Mouse (Mus musculus) heart, embryonic 16.5 days (tissue): ENCODE results near the gene Fchsd2. TPM values are rescaled to one million over a fixed set of nuclear protein-coding genes. Genes with fewer than 3 reads are reported as not detected.

Experiments
- ATAC-seq: fragments of 200-750 bp; cut with Nextera tagmentation; replicated peaks from 2 replicates; pipeline ENCODE4 v1.8.0; 2017; ENCODE audit warnings: moderate number of reproducible peaks; ENCODE audit not compliant: insufficient read depth, low FRiP score; ENCODE audit errors: extremely low read depth
- H3K27ac ChIP-seq: fragments of 300-500 bp; sonication (generic); 2 replicates; pipeline ENCODE4 v1.5.1; 2014; ENCODE audit warnings: mild to moderate bottlenecking, low read length, control low read depth, moderate library complexity
- H3K27me3 ChIP-seq: fragments of 300-500 bp; sonication (generic); 2 replicates; pipeline ENCODE4 v1.6.1; 2014; ENCODE audit warnings: low read length, mixed read lengths; ENCODE audit not compliant: control insufficient read depth, insufficient read depth
- H3K36me3 ChIP-seq: fragments of 300-500 bp; sonication (generic); 2 replicates; pipeline ENCODE4 v1.6.1; 2014; ENCODE audit not compliant: control insufficient read depth, insufficient read depth
- H3K4me1 ChIP-seq: fragments of 300-500 bp; sonication (generic); 2 replicates; pipeline ENCODE4 v1.6.1; 2014; ENCODE audit warnings: low read length, mixed read lengths; ENCODE audit not compliant: control insufficient read depth, insufficient read depth
- H3K4me2 ChIP-seq: fragments of 300-500 bp; sonication (generic); 2 replicates; pipeline ENCODE4 v1.6.1; 2014; ENCODE audit warnings: low read depth, mild to moderate bottlenecking, control low read depth, low read length
- H3K4me3 ChIP-seq: fragments of 300-500 bp; sonication (generic); 2 replicates; pipeline ENCODE4 v1.5.1; 2014; ENCODE audit warnings: mild to moderate bottlenecking, control low read depth, low read length
- H3K9ac ChIP-seq: fragments of 300-500 bp; sonication (generic); 2 replicates; pipeline ENCODE4 v1.6.1; 2014; ENCODE audit warnings: low read length, control low read depth
- H3K9me3 ChIP-seq: fragments of 300-500 bp; sonication (generic); replicated peaks from 2 replicates; pipeline ENCODE4 v1.6.1; 2016; ENCODE audit warnings: low read length; ENCODE audit not compliant: control insufficient read depth
- WGBS: fragments of 180-500 bp; shearing (Covaris S2); extraction: QIAGEN DNeasy Blood & Tissue Kit; methylation state at CpG from one replicate; pipeline ENCODE4 v1.1.7; 2014; 5-methylcytosine and 5-hydroxymethylcytosine counted together
- polyA plus RNA-seq: library from polyadenylated mRNA; unstranded; fragments of >200 nt; fragmentation: Nextera tagmentation; extraction: Ambion mirVana; gene quantifications from 2 replicates; pipeline ENCODE4 v1.2.1, GENCODE M21; 2015

Fchsd2 gene
- polyA plus RNA-seq, 1 experiment from 2014 or later = 16.4 TPM

DNA sequence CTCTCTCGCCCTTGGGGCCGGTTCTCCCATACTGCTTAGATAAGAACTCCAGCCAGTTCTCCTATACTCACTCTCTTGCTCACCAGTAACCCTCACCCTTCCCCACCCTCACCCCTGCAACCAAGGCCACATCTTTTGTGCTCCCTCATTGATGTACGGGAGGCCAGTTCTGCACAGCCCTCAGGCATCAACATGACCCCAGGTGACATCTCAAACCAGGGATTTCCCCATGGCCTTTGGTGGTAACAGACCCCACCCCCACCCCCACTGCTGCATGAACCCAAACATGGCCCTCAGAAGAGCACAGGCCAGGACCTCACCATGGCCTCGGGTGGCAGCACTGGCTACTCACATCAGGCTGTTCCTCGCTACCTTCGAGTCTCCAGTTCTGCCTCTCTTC lies 23.4 kb upstream of the Fchsd2 start:
- H3K9ac ChIP-seq = no peak overlapping the region
- ATAC-seq = no peak
- 0 out of 2 replicates have a peak, but pooled peaks cover 7% of the 10 kb centered on the region for H3K4me1 ChIP-seq
- H3K36me3 ChIP-seq = no peaks in the 10 kb centered on the region
- 79% methylated on average over 6 of the region's 6 CpGs for WGBS
- no peak overlapping the region for H3K27ac ChIP-seq
- no peaks in the 10 kb centered on the region for H3K9me3 ChIP-seq
- H3K4me3 ChIP-seq = no peak overlapping the region
- no peaks in the 10 kb centered on the region for H3K27me3 ChIP-seq
- H3K4me2 ChIP-seq = no peak overlapping the region

DNA sequence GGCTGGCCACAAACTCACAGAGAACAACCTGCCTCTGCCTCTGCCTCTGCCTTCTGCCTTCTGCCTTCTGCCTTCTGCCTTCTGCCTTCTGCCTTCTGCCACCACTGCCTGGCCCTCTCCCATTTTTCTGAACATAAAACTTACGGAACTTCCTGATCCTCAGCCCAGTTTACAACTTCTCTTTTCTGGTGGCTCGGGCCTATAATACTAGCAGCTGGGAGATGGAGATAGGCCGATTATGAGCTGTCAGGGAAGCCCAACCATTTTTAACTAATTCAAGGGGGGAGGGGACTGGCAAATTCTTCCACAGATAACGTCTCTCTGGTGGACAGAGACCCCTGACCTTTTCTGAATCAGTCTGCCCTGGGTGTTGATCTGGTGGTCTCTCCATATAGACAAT lies 22.3 kb upstream of the Fchsd2 start:
- no peak overlapping the region for H3K4me3 ChIP-seq
- no peaks in the 10 kb centered on the region for H3K9me3 ChIP-seq
- 31% methylated on average over 4 of the region's 4 CpGs for WGBS
- H3K9ac ChIP-seq = no peak overlapping the region
- no peaks in the 10 kb centered on the region for H3K27me3 ChIP-seq
- H3K36me3 ChIP-seq = no peaks in the 10 kb centered on the region
- peaks cover 13% of the 10 kb centered on the region; the same call in 1 of the 2 replicates for H3K4me1 ChIP-seq
- H3K4me2 ChIP-seq = no peak overlapping the region
- H3K27ac ChIP-seq = no peak overlapping the region
- ATAC-seq = no peak

DNA sequence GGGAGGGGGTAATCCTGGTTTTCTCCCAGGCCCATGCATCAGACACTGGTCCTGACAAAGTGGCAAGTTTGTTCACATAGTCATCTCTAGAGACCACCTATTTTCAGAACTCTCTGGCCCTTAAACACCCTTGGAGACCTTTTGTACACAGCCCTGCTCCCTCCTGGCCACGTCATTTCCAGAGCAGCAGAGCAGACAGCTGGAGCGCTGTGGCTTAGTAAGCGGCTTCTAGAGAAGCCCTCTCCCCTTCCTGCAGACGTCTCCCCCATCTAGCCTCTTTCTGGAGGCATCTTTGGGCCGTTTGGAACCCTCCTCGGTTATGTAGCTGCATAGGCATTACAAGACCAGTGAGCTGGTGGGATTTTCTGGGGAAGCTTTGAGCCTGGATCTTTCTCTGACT lies 21.6 kb upstream of the Fchsd2 start:
- no peak for ATAC-seq
- Histone ChIP-seq H3K4me2 (no peak overlapping the region), H3K27me3 (no peaks in the 10 kb centered on the region), H3K4me3 (no peak overlapping the region), H3K9me3 (no peaks in the 10 kb centered on the region), H3K36me3 (no peaks in the 10 kb centered on the region), H3K27ac (0 out of 2 replicates have a peak overlapping the region, but pooled peaks have one; percentile 9), H3K9ac (no peak overlapping the region), H3K4me1 (peaks cover 13% of the 10 kb centered on the region; the same call in 1 of the 2 replicates)
- WGBS = 44% methylated on average over 6 of the region's 6 CpGs

DNA sequence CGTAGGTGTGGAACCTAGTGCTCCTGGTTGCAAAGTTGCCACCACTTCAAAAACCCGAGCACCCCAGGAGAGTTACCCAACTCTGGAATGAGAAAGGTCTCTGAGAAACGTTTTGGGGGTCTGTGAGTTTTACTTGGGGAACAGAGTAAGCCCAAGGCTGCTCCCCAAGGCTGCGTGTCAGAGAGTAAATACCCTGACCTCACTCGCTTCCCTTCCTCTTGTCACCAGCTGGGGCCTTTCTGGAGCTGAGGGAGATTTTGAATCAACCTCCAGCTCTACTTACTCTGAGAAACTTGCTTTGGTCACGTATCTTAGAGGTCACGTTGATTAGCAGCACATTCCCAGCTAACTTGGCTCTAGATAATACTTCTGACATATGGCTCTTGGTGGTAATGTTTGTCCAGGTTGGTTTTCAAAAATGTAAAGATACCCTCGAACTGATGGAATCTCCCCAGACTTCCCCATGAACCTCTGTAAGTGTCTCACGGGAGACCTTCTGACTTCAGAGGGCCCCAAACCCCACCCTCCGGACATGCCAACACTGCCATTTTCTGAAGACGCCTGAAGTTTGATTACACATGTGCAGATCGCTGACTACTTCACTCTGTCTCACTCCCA lies 20.4 kb upstream of the Fchsd2 start:
- no peak for ATAC-seq
- H3K9me3 ChIP-seq = no peaks in the 10 kb centered on the region
- no peak overlapping the region for H3K4me3 ChIP-seq
- no peaks in the 10 kb centered on the region for H3K36me3 ChIP-seq
- H3K27me3 ChIP-seq = no peaks in the 10 kb centered on the region
- peaks cover 13% of the 10 kb centered on the region; the same call in 1 of the 2 replicates for H3K4me1 ChIP-seq
- no peak overlapping the region for H3K4me2 ChIP-seq
- no peak overlapping the region for H3K9ac ChIP-seq
- 56% methylated on average over 12 of the region's 12 CpGs for WGBS
- H3K27ac ChIP-seq = no peak overlapping the region

DNA sequence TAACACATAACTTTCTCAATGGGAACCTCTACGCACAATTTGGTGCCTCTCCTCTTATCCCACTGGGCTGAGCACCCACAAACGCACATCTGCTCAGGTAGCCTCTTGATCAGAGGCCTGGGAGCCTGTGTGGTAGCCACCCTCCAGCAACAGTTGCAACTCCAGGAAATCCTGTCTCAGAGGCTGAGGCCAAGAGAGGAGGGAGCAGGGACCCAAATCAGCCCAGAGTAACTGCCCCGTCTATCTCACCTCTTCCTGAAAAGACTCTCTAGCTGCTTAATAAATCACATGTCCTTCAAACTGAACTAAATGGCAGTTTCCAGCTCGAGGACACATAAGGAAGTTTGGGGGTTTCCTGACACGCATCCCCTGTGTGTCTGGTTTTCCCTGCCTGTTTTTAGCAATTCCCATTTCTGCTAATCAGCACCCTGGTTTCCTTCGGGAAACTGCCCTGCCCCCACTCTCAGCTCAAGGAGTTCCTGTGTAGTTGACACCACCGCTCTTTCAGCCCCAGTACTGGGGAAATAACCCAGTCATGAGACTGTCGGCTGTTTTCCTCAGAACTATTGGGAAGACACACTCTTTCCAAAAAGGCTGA lies 18.4 kb upstream of the Fchsd2 start:
- no peak overlapping the region for H3K4me3 ChIP-seq
- WGBS = 53% methylated on average over 8 of the region's 8 CpGs
- H3K36me3 ChIP-seq = no peaks in the 10 kb centered on the region
- no peak overlapping the region for H3K4me2 ChIP-seq
- H3K27ac ChIP-seq = peak overlapping the region; percentile 40
- no peaks in the 10 kb centered on the region for H3K27me3 ChIP-seq
- H3K9me3 ChIP-seq = peaks cover 3% of the 10 kb centered on the region
- H3K4me1 ChIP-seq = peaks cover 13% of the 10 kb centered on the region; the same call in 1 of the 2 replicates
- no peak overlapping the region for H3K9ac ChIP-seq
- ATAC-seq = no peak

DNA sequence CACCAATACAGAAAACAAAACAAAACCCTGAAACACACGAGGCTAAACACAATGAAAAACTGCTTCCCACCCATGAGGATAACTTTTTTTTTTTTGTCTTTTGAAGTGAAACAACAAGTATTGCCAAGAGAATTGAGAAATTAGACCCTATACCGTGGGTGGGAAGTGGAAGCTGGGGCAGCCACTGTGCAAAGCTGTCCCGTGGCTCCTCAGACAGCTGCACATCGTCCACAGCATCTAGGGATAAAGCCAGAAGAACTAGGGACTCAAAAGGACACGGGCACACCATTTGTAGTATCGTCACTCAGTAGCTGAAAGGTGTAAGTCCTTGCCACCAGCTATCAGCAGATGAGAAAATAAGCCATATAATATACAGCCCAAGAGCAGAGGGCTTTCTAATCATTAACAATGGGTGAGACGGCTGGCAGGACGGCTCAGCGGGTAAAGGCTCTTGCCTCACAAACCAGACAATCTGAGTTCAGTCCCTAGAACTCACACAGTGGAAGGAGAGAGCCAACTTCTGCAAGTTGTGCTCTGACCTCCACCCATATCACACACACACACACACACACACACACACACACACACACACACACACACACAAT lies 9.0 kb upstream of the Fchsd2 start:
- Histone ChIP-seq H3K4me1 (peaks cover 14% of the 10 kb centered on the region), H3K4me2 (no peak overlapping the region), H3K27me3 (no peaks in the 10 kb centered on the region), H3K9ac (no peak overlapping the region), H3K27ac (no peak overlapping the region), H3K36me3 (no peaks in the 10 kb centered on the region), H3K4me3 (no peak overlapping the region), H3K9me3 (peaks cover 3% of the 10 kb centered on the region)
- 63% methylated on average over 9 of the region's 9 CpGs for WGBS
- no peak for ATAC-seq

DNA sequence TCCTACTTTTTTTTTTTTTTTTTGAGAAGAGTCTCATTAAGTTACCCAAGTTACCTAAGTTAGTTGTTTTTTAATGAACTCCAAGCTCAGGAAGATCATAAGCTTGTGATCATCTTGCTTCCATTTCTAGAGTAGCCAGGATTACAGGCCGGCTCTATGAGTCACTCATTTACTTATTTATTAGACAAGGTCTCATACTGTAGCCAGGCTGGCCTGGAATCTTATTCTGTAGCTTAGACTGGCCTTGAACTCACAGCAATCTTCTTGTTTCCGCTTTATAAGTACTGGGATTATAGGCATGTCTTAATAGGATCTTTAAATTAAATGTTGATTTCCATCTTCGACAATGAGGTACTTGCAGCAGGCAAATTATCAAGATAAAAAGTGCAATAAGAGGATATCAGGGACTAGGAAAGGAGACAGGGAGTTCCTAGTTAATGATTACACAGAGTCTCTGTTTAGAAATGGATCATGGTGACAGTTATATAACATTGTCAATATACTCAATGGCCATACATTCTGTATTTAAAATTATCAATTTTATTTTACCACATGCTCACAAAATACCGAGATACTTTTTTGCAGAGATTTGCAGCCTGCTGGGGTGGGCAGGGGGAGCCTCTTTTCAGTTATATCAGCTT lies 7.7 kb upstream of the Fchsd2 start:
- no peak overlapping the region for H3K27ac ChIP-seq
- no peak for ATAC-seq
- H3K9ac ChIP-seq = no peak overlapping the region
- H3K4me1 ChIP-seq = peaks cover 24% of the 10 kb centered on the region
- H3K27me3 ChIP-seq = no peaks in the 10 kb centered on the region
- H3K4me3 ChIP-seq = no peak overlapping the region
- no peaks in the 10 kb centered on the region for H3K9me3 ChIP-seq
- H3K36me3 ChIP-seq = no peaks in the 10 kb centered on the region
- WGBS = 79% methylated on average over 4 of the region's 4 CpGs
- no peak overlapping the region for H3K4me2 ChIP-seq

DNA sequence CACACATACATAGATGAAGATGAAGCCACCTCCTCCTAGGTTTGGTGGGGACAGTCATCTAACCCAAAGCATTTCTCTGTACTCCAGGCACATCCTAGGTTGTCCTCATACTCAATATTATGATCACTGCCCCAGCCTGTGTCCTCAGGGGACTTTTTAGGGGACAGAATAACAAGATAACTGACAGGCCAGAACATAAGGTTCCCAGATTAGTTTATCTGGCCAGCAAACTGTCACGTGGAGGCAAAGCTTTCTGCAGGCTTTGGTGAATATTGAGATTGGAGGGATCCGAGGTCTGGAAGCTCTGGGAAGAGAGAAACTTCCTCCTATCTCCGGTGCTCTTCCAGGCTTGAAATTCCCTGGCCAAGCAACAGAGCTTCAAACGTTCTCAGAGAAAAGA lies 6.9 kb upstream of the Fchsd2 start:
- no peaks in the 10 kb centered on the region for H3K36me3 ChIP-seq
- no peaks in the 10 kb centered on the region for H3K9me3 ChIP-seq
- H3K27me3 ChIP-seq = no peaks in the 10 kb centered on the region
- no peak overlapping the region for H3K4me3 ChIP-seq
- H3K27ac ChIP-seq = no peak overlapping the region
- H3K9ac ChIP-seq = no peak overlapping the region
- no peak overlapping the region for H3K4me2 ChIP-seq
- ATAC-seq = no peak
- H3K4me1 ChIP-seq = peaks cover 27% of the 10 kb centered on the region
- WGBS = 24% methylated on average over 4 of the region's 4 CpGs

DNA sequence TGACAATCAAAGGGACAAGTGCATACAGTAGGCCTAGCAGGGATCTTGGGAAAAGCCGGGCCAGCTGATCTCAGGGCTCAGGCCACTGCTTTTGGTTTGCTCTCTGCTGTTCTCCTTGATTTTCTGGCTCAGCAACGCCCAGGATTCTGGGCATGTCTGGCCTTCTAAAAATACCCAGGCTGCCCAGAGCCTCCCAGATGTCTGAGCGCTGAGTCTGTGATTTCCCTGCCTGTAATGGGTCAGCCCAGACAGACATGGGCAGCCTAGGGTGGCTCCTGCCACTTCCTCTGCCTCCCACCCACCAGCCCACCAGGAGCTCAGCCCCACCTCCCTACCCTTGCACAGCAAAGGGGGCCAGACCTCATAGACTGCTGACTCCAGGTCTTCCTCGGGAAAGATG lies 4.0 kb upstream of the Fchsd2 start:
- Histone ChIP-seq H3K9me3 (no peaks in the 10 kb centered on the region), H3K27me3 (no peaks in the 10 kb centered on the region), H3K4me3 (no peak overlapping the region), H3K4me2 (0 out of 2 replicates have a peak overlapping the region, but pooled peaks have one; percentile 10), H3K36me3 (no peaks in the 10 kb centered on the region), H3K4me1 (peaks cover 34% of the 10 kb centered on the region), H3K9ac (peak overlapping the region; percentile 51), H3K27ac (peak overlapping the region; percentile 91)
- ATAC-seq = peak; percentile 72
- 39% methylated on average over 4 of the region's 4 CpGs for WGBS
